ENCODE assay signal across 9 mouse cellular contexts in the genomic region with DNA sequence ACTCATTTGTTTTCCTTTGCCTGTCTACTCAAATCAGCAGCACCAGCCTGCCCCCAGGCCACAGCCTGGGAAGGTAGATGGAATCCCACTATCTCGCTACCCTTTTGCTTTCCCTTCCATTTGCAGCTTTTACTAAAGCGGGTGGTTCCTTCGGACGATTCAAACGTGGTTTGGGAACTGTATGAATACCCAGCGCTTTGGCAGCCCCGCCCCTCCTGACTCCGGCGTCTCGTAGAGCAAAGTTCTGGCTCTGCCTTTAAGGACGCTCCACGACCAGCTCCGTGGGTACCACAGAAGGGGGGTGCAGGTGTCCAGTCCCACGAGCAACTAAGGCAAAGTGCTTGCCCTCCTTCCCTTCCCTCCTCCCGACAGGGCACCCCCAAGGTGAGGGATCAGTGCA. TPM values are rescaled to one million over a fixed set of nuclear protein-coding genes. Genes with fewer than 3 reads are reported as not detected.
A peak's percentile ranks its signal among the peaks of the same experiment; 100 is the strongest.
DNase-seq lines count a peak whose midpoint lies in the region; ATAC-seq and TF ChIP-seq lines count a peak whose summit lies in the region.
"Not testable (repeated sequence)": the region's sequence is repeated elsewhere in the genome, so short reads cannot be mapped to it uniquely, and the experiment has no call there.
"Had no signal": no experiment of that assay in that cellular context is flagged by ENCODE, and none has a peak within 500 bp of the region (broad histone marks: within the 10 kb centered on the region; RNA-seq: fewer than 3 reads in every experiment).

No protein-coding gene starts in this region.

- H3K4me1 ChIP-seq in erythroblast, embryonic 14.5 days (ENCODE audit: control insufficient read depth) = peaks cover 42% of the 10 kb centered on the region
- H3K4me1 ChIP-seq in heart, embryonic 15.5 days (replicated peaks) = peaks cover 63% of the 10 kb centered on the region
- H3K4me1 ChIP-seq in kidney, adult 2 months (ENCODE audit: control insufficient read depth, insufficient read depth, low read length) = not testable (repeated sequence)
- H3K4me1 ChIP-seq in limb, embryonic 15.5 days = peaks cover 15% of the 10 kb centered on the region; the same call in 1 of the 2 replicates
- H3K4me1 ChIP-seq in neural tube, embryonic 15.5 days = peaks cover 26% of the 10 kb centered on the region

- TF ChIP-seq CTCF in kidney, adult 2 months (conservative IDR thresholded peaks at IDR 0.05; ENCODE audit: insufficient read depth, insufficient read length, low read depth, low read length) = not testable (repeated sequence)

- H3K27me3 ChIP-seq in erythroblast, embryonic 14.5 days (ENCODE audit: control insufficient read depth); heart, embryonic 15.5 days; kidney, adult 2 months (replicated peaks; ENCODE audit: control insufficient read depth, insufficient read depth, low read length); limb, embryonic 15.5 days; neural tube, embryonic 15.5 days (replicated peaks): not testable (repeated sequence)

- DNase-seq in adrenal gland, postnatal 10 days = peak; percentile 27
- DNase-seq in kidney, adult 2 months = peak; percentile 26

- peak overlapping the region; percentile 99 for H3K27ac ChIP-seq in heart, embryonic 15.5 days
- H3K27ac ChIP-seq in kidney, adult 2 months (ENCODE audit: insufficient read depth, low read depth, low read length) = not testable (repeated sequence)
- peak overlapping the region; percentile 75 for H3K27ac ChIP-seq in limb, embryonic 15.5 days
- 0 out of 2 replicates have a peak overlapping the region, but pooled peaks have one; percentile 13 for H3K27ac ChIP-seq in macrophage
- peak overlapping the region; percentile 51 for H3K27ac ChIP-seq in neural tube, embryonic 15.5 days (replicated peaks)

- ATAC-seq in heart, embryonic 15.5 days (replicated peaks; ENCODE audit: insufficient number of reproducible peaks, insufficient read depth, low FRiP score, low read depth); limb, embryonic 15.5 days (ENCODE audit: insufficient number of reproducible peaks, low FRiP score, low TSS enrichment, low read depth); neural tube, embryonic 15.5 days (ENCODE audit: low FRiP score): not testable (repeated sequence)

- H3K4me2 ChIP-seq in heart, embryonic 15.5 days = peak overlapping the region; percentile 78
- peak overlapping the region; percentile 73 for H3K4me2 ChIP-seq in limb, embryonic 15.5 days
- peak overlapping the region; percentile 82 for H3K4me2 ChIP-seq in neural tube, embryonic 15.5 days

- peaks cover 14% of the 10 kb centered on the region; the same call in 1 of the 2 replicates for H3K79me2 ChIP-seq in macrophage (ENCODE audit: inconsistent target)

- peaks cover 42% of the 10 kb centered on the region for H3K36me3 ChIP-seq in erythroblast, embryonic 14.5 days (ENCODE audit: control insufficient read depth)
- H3K36me3 ChIP-seq in heart, embryonic 15.5 days = peaks cover 14% of the 10 kb centered on the region
- H3K36me3 ChIP-seq in kidney, adult 2 months (ENCODE audit: control insufficient read depth, insufficient read depth, low read length) = not testable (repeated sequence)
- peaks cover 34% of the 10 kb centered on the region for H3K36me3 ChIP-seq in limb, embryonic 15.5 days
- peaks cover 18% of the 10 kb centered on the region; the same call in 1 of the 2 replicates for H3K36me3 ChIP-seq in macrophage (ENCODE audit: inconsistent target)
- H3K36me3 ChIP-seq in neural tube, embryonic 15.5 days = peaks cover 28% of the 10 kb centered on the region

- H3K9ac ChIP-seq in heart, embryonic 15.5 days = peak overlapping the region; percentile 62
- H3K9ac ChIP-seq in limb, embryonic 15.5 days = peak overlapping the region; percentile 28; the same call in 1 of the 2 replicates
- peak overlapping the region; percentile 56 for H3K9ac ChIP-seq in neural tube, embryonic 15.5 days (replicated peaks)

- WGBS in heart, embryonic 15.5 days = under 1% methylated on average over 14 of the region's 15 CpGs
- WGBS in kidney, adult 2 months = under 1% methylated on average over 14 of the region's 15 CpGs
- WGBS in limb, embryonic 15.5 days = under 1% methylated on average over 14 of the region's 15 CpGs
- 1% methylated on average over 13 of the region's 15 CpGs for WGBS in macrophage (ENCODE audit: missing documents)
- 2% methylated on average over 14 of the region's 15 CpGs for WGBS in neural tube, embryonic 15.5 days

- peak overlapping the region; percentile 65 for H3K4me3 ChIP-seq in erythroblast, embryonic 14.5 days (replicated peaks)
- peak overlapping the region; percentile 62 for H3K4me3 ChIP-seq in heart, embryonic 15.5 days
- H3K4me3 ChIP-seq in kidney, adult 2 months (ENCODE audit: insufficient read depth, low read depth, low read length) = peak overlapping the region; percentile 46
- H3K4me3 ChIP-seq in limb, embryonic 15.5 days = peak overlapping the region; percentile 70
- H3K4me3 ChIP-seq in macrophage (ENCODE audit: inconsistent target) = peak overlapping the region; percentile 65
- H3K4me3 ChIP-seq in neural tube, embryonic 15.5 days (replicated peaks) = peak overlapping the region; percentile 66

- not testable (repeated sequence) for TF ChIP-seq POLR2A in kidney, adult 2 months (IDR thresholded peaks at IDR 0.05; ENCODE audit: low read depth, low read length)

- H3K9me3 ChIP-seq in erythroblast, embryonic 14.5 days (ENCODE audit: control insufficient read depth, low read length); heart, embryonic 15.5 days (replicated peaks); limb, embryonic 15.5 days; neural tube, embryonic 15.5 days (replicated peaks): not testable (repeated sequence)

RNA-seq across cellular contexts. Expression of a gene that starts 0.7 kb away (rescaled TPM):
- 10 to 100 TPM; 40.5 to 59.5 TPM for total RNA-seq in adrenal gland, postnatal 10 days (2021)
- 9.2 and 12.0 TPM in 2 replicates for polyA plus RNA-seq in erythroblast, embryonic 14.5 days (2012)
- polyA plus RNA-seq in heart, embryonic 15.5 days (2015; fragmentation: Nextera tagmentation; extraction: Ambion mirVana) = 134 and 159 TPM in 2 replicates
- 70.6 and 81.3 TPM in 2 replicates for polyA plus RNA-seq in kidney, adult 2 months (2012; rRNA removed)
- polyA plus RNA-seq in limb, embryonic 15.5 days (2015; fragmentation: Nextera tagmentation; extraction: Ambion mirVana) = 114 and 129 TPM in 2 replicates
- 10 to 100 TPM; 18.8 to 46.4 (median 28.7) TPM for total RNA-seq in macrophage (2018; cell fraction: chromatin; rRNA removed)
- 10 to 100 TPM; 24.3 to 34.2 (median 28.0) TPM for total RNA-seq in macrophage (2018; cell fraction: cytosol; rRNA removed)
- total RNA-seq in macrophage (2018; cell fraction: nucleus; rRNA removed) = 10 to 100 TPM; 14.2 to 32.7 (median 22.4) TPM
- polyA plus RNA-seq in macrophage (2018) = 13.4 to 26.0 TPM (median 25.2 TPM) in 3 replicates
- 185 and 190 TPM in 2 replicates for polyA plus RNA-seq in neural tube, embryonic 15.5 days (2015; fragmentation: Nextera tagmentation; extraction: Ambion mirVana)

RNA-seq across cellular contexts. Expression of a gene that starts 26.4 kb away (rescaled TPM):
- total RNA-seq in adrenal gland, postnatal 10 days (2021) = 1 to 10 TPM; 1.6 to 1.8 TPM
- polyA plus RNA-seq in erythroblast, embryonic 14.5 days (2012) = 0.03 and 0.04 TPM in 2 replicates
- 0.44 and 1.1 TPM in 2 replicates for polyA plus RNA-seq in heart, embryonic 15.5 days (2015; fragmentation: Nextera tagmentation; extraction: Ambion mirVana)
- 0.38 and 0.42 TPM in 2 replicates for polyA plus RNA-seq in kidney, adult 2 months (2012; rRNA removed)
- 0.43 and 0.68 TPM in 2 replicates for polyA plus RNA-seq in limb, embryonic 15.5 days (2015; fragmentation: Nextera tagmentation; extraction: Ambion mirVana)
- under 1 TPM in 8 of 26 experiments, not detected in 18; 0.20 to 0.87 (median 0.27) TPM for total RNA-seq in macrophage (2018; cell fraction: chromatin; rRNA removed)
- total RNA-seq in macrophage (2018; cell fraction: cytosol; rRNA removed) = under 1 TPM in 2 of 26 experiments, not detected in 24; 0.03 to 0.10 TPM
- total RNA-seq in macrophage (2018; cell fraction: nucleus; rRNA removed) = under 1 TPM in 1 of 26 experiments, not detected in 25; 0.24 TPM
- polyA plus RNA-seq in macrophage (2018) = not detected in 3 replicates
- polyA plus RNA-seq in neural tube, embryonic 15.5 days (2015; fragmentation: Nextera tagmentation; extraction: Ambion mirVana) = 0.46 and 1.6 TPM in 2 replicates
- total RNA-seq: gastrocnemius, postnatal 14 days had no signal

RNA-seq across cellular contexts. Expression of a gene that starts 43.8 kb away (rescaled TPM):
- 10 to 100 TPM; 40.4 to 57.2 TPM for total RNA-seq in adrenal gland, postnatal 10 days (2021)
- 0.31 and 0.32 TPM in 2 replicates for polyA plus RNA-seq in erythroblast, embryonic 14.5 days (2012)
- 37.2 and 42.1 TPM in 2 replicates for polyA plus RNA-seq in heart, embryonic 15.5 days (2015; fragmentation: Nextera tagmentation; extraction: Ambion mirVana)
- polyA plus RNA-seq in kidney, adult 2 months (2012; rRNA removed) = 48.0 and 59.4 TPM in 2 replicates
- 52.5 and 53.8 TPM in 2 replicates for polyA plus RNA-seq in limb, embryonic 15.5 days (2015; fragmentation: Nextera tagmentation; extraction: Ambion mirVana)
- total RNA-seq in macrophage (2018; cell fraction: chromatin; rRNA removed) = 100 to 1,000 TPM in 2 of 26 experiments, 10 to 100 TPM in 24; 23.8 to 123 (median 63.9) TPM
- total RNA-seq in macrophage (2018; cell fraction: cytosol; rRNA removed) = 1 to 10 TPM; 2.8 to 8.8 (median 5.8) TPM
- 10 to 100 TPM in 25 of 26 experiments, 1 to 10 TPM in 1; 9.4 to 58.6 (median 23.4) TPM for total RNA-seq in macrophage (2018; cell fraction: nucleus; rRNA removed)
- 6.5 to 9.7 TPM (median 7.5 TPM) in 3 replicates for polyA plus RNA-seq in macrophage (2018)
- 95.7 and 111 TPM in 2 replicates for polyA plus RNA-seq in neural tube, embryonic 15.5 days (2015; fragmentation: Nextera tagmentation; extraction: Ambion mirVana)

RNA-seq across cellular contexts. Expression of a gene that starts 44.6 kb away (rescaled TPM):
- total RNA-seq in adrenal gland, postnatal 10 days (2021) = 1 to 10 TPM; 1.5 to 1.9 TPM
- polyA plus RNA-seq in erythroblast, embryonic 14.5 days (2012) = not detected in 2 replicates
- polyA plus RNA-seq in heart, embryonic 15.5 days (2015; fragmentation: Nextera tagmentation; extraction: Ambion mirVana) = 0.09 and 0.47 TPM in 2 replicates
- polyA plus RNA-seq in kidney, adult 2 months (2012; rRNA removed) = 0.13 and 0.24 TPM in 2 replicates
- polyA plus RNA-seq in limb, embryonic 15.5 days (2015; fragmentation: Nextera tagmentation; extraction: Ambion mirVana) = 0.10 and 0.18 TPM in 2 replicates
- total RNA-seq in macrophage (2018; cell fraction: chromatin; rRNA removed) = not detected
- not detected for total RNA-seq in macrophage (2018; cell fraction: cytosol; rRNA removed)
- 1 to 10 TPM in 1 of 26 experiments, not detected in 25; 1.3 TPM for total RNA-seq in macrophage (2018; cell fraction: nucleus; rRNA removed)
- not detected in 3 replicates for polyA plus RNA-seq in macrophage (2018)
- 0.73 and 0.97 TPM in 2 replicates for polyA plus RNA-seq in neural tube, embryonic 15.5 days (2015; fragmentation: Nextera tagmentation; extraction: Ambion mirVana)
- total RNA-seq: common myeloid progenitor, adult 5-6 weeks; gastrocnemius, postnatal 14 days had no signal
